Comparison of ENCODE assay signal across 17 mouse cellular contexts in genomic region chr3:123341049-123341448, GRCm38 (mm10).
"Had no signal": no experiment of that assay in that cellular context is flagged by ENCODE, and none has a peak within 500 bp of the region (broad histone marks: within the 10 kb centered on the region; RNA-seq: fewer than 3 reads in every experiment).

No protein-coding gene starts in this region.

- H3K4me2 ChIP-seq: lung, embryonic 15.5 days; midbrain, embryonic 11.5 days; midbrain, embryonic 15.5 days; neural tube, embryonic 12.5 days; stomach, embryonic 15.5 days had no signal

- H3K36me3 ChIP-seq: midbrain, embryonic 15.5 days; neural tube, embryonic 12.5 days had no signal

- H3K4me3 ChIP-seq: lung, embryonic 15.5 days; megakaryocyte, embryonic 14.5 days; midbrain, embryonic 15.5 days; neural tube, embryonic 12.5 days; stomach, embryonic 15.5 days had no signal

- DNase-seq: liver, postnatal 0 days; lung, adult 2 months; lung, postnatal 14 days; lung, postnatal 36 days; right cerebral cortex, postnatal 14 days; thymus, adult 2 months; thymus, postnatal 25 days; thymus, postnatal 4 days had no signal

- H3K27ac ChIP-seq: lung, embryonic 15.5 days; macrophage; midbrain, embryonic 15.5 days; neural tube, embryonic 12.5 days; stomach, embryonic 15.5 days; stomach, postnatal 0 days had no signal

- ATAC-seq: liver, postnatal 0 days; lung, postnatal 0 days; midbrain, embryonic 15.5 days had no signal

- H3K9ac ChIP-seq: liver, postnatal 0 days; lung, embryonic 15.5 days; midbrain, embryonic 15.5 days; neural tube, embryonic 12.5 days; stomach, embryonic 15.5 days had no signal

- H3K4me1 ChIP-seq: megakaryocyte, embryonic 14.5 days; midbrain, embryonic 15.5 days; neural tube, embryonic 12.5 days had no signal

- H3K9me3 ChIP-seq: lung, embryonic 15.5 days; megakaryocyte, embryonic 14.5 days; midbrain, embryonic 15.5 days; neural tube, embryonic 12.5 days; stomach, embryonic 15.5 days had no signal

- H3K27me3 ChIP-seq: megakaryocyte, embryonic 14.5 days; midbrain, embryonic 15.5 days; neural tube, embryonic 12.5 days; stomach, embryonic 15.5 days had no signal
